Mouse (Mus musculus) liver, postnatal 0 days (tissue): Measurements from ENCODE around the gene Hoxa13.

Experiments used
- CTCF ChIP-seq: sonication (generic); IDR thresholded peaks from 2 replicates; pipeline ENCODE4 v1.5.1; 2016; ENCODE audit warnings: antibody characterized with exemption, low read depth
- EP300 ChIP-seq: IDR thresholded peaks from 2 replicates; pipeline ENCODE4 v1.6.1; 2016; ENCODE audit warnings: antibody characterized with exemption, low read depth, mild to moderate bottlenecking

DNA sequence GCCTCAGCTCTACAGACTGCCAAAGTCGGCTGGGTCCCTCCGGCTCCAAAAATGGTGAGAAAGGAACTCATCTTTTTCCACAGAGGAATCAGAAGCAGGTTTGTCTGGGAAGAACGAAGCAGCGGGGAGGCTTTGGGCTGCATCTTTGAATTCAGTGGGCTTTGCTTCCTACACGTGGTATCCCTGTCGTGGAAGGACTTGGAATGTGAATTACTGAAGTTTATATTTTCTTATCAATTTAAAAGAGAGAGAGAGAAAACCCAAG lies 2.6 kb upstream of the Hoxa13 start:
- TF ChIP-seq CTCF, result no peak
- no peak for TF ChIP-seq EP300
